Mouse (Mus musculus) T-helper 1 cell (primary cell): ENCODE measurements around the gene Cirbp.

Experiments
- in situ Hi-C: fragments of 300-600 bp; cut with MboI, MseI; formaldehyde crosslinking; loops from one replicate; pipeline ENCODE4 v1.15.1; 2025; ENCODE audit warnings: high pct_unique_total_duplicates

The Cirbp gene

GRCm38 (mm10) chr10:80165392-80166128, at the start of gene Cirbp:
TSS of gene Cirbp (plus strand) at chr10:80165985.
- in situ Hi-C loops, result no loop called here

DNA sequence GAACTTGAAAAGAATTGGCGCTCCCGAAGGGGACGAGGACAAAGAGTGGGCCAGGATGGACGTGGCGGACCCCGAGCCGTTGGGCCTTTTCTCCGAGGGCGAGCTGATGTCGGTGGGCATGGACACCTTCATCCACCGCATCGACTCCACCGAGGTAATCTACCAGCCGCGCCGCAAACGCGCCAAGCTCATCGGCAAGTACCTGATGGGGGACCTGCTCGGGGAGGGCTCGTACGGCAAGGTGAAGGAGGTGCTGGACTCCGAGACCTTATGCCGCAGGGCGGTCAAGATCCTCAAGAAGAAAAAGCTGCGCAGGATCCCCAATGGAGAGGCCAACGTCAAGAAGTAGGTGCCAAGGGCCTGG, 49.2 kb upstream of the Cirbp start:
- in situ Hi-C loops, result no loop called here

DNA sequence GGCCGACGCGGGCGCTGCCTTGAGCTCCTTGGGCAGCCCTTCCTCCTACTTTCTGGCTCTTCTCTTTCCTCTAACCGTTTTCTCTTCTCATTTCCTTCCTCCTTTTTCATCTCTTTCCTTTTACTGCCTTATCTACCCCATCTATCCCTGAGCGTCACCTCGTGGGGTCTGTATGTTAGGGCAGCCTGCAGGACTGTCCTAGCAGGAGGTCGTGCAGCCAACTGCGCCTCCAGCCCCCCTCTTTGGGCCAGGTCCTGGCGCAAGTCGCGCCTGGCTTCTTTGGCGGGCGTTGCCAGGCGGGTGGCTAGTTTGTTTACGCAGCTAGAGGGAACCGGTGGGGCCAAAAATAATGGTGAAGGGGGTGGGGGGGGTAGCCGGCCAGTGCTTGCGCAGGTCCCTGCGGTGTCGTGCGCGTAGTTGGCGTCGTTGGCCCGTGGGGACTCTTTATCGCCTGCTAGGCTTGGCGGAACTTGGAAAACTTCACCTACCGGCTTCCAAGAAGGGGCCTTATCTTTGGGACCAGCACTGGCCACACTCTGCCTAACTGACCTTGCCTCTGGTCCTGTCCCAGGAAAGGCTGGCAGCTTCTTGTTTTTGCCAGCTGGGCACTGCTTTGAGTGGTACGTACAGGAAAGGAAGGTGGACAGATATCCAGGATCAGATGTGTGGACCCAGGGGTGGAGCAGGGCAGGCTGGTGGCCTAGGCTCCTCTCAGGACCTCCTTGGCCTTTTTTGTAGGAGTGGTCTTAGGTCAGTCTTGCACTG, 48.7 kb upstream of the Cirbp start:
- in situ Hi-C loops, result no loop called here

DNA sequence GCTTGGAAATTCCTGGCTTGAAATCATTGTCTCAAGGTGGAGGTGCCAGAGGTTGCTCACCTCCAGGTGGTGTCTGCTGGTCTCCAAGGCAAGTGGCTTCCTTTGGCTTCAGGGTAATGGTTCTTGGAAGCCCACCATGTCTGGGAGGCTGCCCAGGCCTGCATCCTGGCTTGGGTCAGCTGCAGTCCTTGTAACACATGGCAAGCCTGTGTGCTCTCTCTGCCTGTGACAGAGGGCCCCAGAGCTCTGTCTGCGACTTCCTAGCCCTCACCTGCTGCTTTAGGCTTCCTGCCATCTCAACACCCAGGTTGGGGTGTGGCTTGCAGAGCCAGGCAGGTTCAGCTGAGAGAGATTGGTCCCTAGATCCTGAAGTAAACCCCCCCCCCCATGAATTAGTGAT, 48.0 kb upstream of the Cirbp start:
- in situ Hi-C loops, result no loop called here

DNA sequence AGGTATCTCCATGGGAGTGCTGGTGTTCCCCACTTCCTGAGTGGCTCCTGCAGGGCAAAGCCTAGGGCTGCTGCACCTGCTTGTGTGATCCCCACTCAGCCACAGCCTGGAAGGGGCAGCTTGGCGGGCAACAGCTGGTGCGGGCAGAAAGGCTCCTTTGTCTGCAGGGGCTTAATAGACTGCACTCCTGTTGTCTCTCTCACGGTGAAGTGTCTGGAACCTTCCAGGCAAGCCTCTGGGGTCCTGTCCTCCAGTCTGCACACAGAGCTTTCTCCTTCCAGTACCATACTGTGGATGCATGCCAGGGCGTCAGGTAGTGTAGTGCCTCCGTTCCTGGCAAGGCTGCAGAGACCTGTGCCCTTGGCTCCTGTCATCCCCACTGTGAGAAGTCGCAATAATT, 47.2 kb upstream of the Cirbp start:
- in situ Hi-C loops, result no loop called here

- in situ Hi-C loops, result no loop called here
Observed at GRCm38 (mm10) chr10:80120146-80120545, 45.6 kb upstream of the Cirbp start.

DNA sequence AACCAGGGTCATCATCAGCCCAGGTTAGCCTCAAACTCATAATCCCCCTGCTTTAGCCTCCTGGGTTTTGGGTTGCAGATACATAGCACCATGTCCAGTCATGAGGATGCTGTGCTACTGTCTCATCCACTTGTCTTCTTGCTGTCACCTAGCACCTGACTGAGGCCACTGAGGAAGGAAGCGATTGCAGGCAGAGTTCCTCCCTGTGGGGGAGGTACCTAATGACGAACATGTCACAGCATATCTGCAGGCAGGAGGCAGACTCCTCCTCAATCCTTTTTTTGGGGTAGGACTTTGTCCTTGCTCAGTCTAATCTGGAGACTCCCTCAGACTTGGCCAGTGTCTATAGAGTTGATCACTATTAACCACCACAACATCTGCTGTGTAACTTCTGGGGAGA, 44.1 kb upstream of the Cirbp start:
- in situ Hi-C loops, result no loop called here

GRCm38 (mm10) chr10:80123932-80124562, 41.7 kb upstream of the Cirbp start:
- in situ Hi-C loops, result no loop called here

GRCm38 (mm10) chr10:80127920-80128319, 37.9 kb upstream of the Cirbp start:
- in situ Hi-C loops, result no loop called here

DNA sequence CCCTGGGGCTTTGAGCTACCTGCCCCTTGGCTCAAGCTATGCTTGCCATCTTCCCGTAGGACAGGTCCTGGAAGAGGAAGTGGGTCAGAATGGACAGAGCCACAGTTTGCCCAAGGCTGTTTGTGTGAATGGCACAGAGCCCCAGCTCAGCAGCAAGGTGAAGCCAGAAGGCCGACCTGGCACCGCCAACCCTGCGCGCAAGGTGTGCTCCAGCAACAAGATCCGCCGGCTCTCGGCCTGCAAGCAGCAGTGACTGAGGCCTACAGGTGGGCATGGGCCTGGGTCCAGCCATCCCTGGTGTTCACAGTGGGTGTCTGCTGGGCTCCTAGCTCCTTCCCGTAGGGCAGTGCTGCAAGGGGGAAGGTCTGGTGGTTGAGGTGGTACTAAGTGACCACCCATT, 35.9 kb upstream of the Cirbp start:
- in situ Hi-C loops, result no loop called here

GRCm38 (mm10) chr10:80130403-80131031, 35.3 kb upstream of the Cirbp start:
- in situ Hi-C loops, result no loop called here

GRCm38 (mm10) chr10:80131316-80131951, 34.4 kb upstream of the Cirbp start:
- in situ Hi-C loops, result no loop called here

DNA sequence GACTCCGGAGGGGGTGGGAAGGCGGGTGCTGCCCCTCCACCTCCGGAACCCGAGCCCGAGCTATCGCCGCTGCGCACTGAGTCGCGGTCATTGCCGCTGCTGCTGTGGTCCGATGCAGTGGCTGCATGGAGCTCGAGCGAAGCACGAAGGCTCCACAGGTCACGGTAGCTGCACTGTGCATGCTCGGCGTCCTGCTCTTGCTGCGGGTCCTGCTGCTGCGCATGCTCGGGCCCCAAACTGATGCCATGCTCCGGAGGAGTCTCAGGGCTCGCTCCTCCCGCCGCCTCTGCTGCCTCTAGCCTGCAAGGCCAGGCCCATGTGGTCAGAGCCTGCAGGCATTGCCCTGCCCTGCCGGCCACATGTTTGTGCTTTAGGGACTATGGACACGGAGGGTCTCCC, 33.8 kb upstream of the Cirbp start:
- in situ Hi-C loops, result no loop called here

- in situ Hi-C loops, result no loop called here
Observed at GRCm38 (mm10) chr10:80133226-80133849, 32.4 kb upstream of the Cirbp start.

DNA sequence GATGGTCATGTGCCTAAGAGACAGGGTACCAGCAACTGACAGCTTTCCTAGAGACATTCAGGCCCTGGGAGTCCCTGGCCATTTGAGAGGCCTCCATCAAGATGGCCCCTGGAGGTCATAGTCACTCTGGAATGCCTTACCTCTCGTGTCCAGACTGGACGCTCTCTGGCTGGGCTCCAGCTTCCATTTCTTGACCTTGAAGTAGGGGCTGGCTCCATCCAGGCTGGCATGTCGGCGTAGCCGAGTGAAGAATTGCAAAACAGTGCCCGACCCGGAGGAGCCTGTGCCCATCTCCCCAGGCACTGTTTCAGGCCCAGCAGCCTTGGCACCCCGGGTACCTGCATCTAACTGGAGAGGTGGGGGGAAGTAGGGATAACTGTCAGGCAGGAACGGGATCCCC, 31.4 kb upstream of the Cirbp start:
- in situ Hi-C loops, result no loop called here

GRCm38 (mm10) chr10:80135161-80135560, 30.6 kb upstream of the Cirbp start:
- in situ Hi-C loops, result no loop called here

GRCm38 (mm10) chr10:80135641-80136040, 30.1 kb upstream of the Cirbp start:
- in situ Hi-C loops, result no loop called here

- in situ Hi-C loops, result no loop called here
Observed at GRCm38 (mm10) chr10:80136179-80136951, 29.4 kb upstream of the Cirbp start.

DNA sequence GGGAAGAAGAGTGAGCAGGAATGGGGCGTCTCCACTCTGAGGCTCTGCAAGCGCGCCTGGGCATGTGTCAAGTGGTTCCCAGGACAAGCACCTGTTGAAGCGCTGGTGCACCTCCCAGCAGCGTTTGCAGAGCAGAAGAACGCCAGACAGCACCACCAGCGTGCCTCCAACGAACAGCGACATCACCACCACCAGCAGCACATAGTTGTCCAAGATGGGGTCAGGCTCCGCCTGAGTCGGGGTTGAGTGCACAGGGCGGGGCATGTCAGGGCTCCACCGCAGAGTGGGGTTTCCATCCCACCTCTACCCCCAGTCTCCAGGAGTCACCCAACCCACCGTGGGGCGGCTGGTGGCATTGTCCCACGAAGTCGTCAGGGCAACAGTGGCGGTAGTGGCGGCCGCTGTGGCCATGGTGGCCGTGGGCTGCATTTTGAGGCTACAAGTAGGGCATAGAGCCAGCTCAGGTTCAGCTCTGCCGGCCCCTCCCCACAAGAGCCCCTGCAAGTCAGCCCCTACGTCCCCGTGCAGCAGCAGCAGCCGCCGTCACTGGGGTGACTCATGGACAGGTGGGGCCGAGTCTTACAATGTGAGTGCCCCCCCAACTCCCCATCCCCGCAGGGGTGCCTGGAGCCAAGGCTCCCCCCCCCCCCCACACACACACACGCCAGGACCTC, 28.7 kb upstream of the Cirbp start:
- in situ Hi-C loops, result no loop called here
